Mouse (Mus musculus): ENCODE measurements around the gene Rxrb.

GRCm38 (mm10) chr17:34077549-34077948, 45.9 kb downstream of the Rxrb start:
- 0 out of 2 replicates have a peak, but pooled peaks have one; percentile 18 for TF ChIP-seq CTCF (IDR thresholded peaks at IDR 0.05; ENCODE audit: borderline replicate concordance, control insufficient read depth, extremely low read depth, insufficient read depth, low read length, poor library complexity)
- no peak for TF ChIP-seq POLR2A (IDR thresholded peaks at IDR 0.05; ENCODE audit: control insufficient read depth, extremely low read depth, insufficient read depth, low read length, poor library complexity)

All from thymus, adult 2 months (tissue).